Comparison of ENCODE assay signal across 18 mouse cellular contexts in the genomic region with DNA sequence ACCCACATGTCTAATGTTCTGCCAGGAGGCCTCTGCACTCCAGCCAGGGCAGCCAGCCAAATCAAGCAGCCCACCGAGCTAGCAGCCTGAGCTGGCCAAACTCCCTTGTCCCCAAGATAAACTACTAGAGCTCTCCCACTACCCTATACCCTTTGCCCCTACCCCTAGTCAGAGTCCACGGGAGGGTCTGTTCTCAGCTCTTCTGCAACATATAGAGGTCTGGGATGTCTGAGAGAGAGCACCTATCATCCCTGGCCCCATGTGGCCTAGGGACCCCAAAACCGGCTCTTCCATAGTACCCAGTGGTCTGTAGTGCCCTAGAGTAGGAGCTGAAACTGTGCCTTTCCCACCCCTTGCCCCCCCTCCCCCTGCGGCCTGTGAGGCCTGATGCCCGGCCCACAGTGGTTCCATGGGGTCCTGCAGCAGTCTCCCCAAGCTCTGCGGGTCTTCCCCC.
DNase-seq lines count a peak whose midpoint lies in the region; ATAC-seq lines count a peak whose summit lies in the region.
"Had no signal": no experiment of that assay in that cellular context is flagged by ENCODE, and none has a peak within 500 bp of the region (broad histone marks: within the 10 kb centered on the region; RNA-seq: fewer than 3 reads in every experiment).

No protein-coding gene starts in this region.

- no peaks in the 10 kb centered on the region for H3K36me3 ChIP-seq in forebrain, embryonic 13.5 days (ENCODE audit: poor library complexity, severe bottlenecking)
- H3K36me3 ChIP-seq in forebrain, embryonic 10.5 days (replicated peaks) = no peaks in the 10 kb centered on the region
- no peaks in the 10 kb centered on the region for H3K36me3 ChIP-seq in midbrain, embryonic 13.5 days
- H3K36me3 ChIP-seq in midbrain, embryonic 15.5 days (replicated peaks) = no peaks in the 10 kb centered on the region
- H3K36me3 ChIP-seq in hindbrain, embryonic 14.5 days (replicated peaks; ENCODE audit: control insufficient read depth, insufficient read depth) = no peaks in the 10 kb centered on the region
- no peaks in the 10 kb centered on the region for H3K36me3 ChIP-seq in heart, embryonic 10.5 days
- H3K36me3 ChIP-seq: embryonic facial prominence, embryonic 13.5 days; liver, embryonic 15.5 days had no signal

- peak; percentile 48; the same call in 1 of the 2 replicates for ATAC-seq in forebrain, embryonic 13.5 days
- ATAC-seq in midbrain, embryonic 13.5 days = peak; percentile 58
- no peak for ATAC-seq in midbrain, embryonic 15.5 days (replicated peaks)
- ATAC-seq in hindbrain, embryonic 14.5 days (ENCODE audit: low FRiP score) = peak; percentile 31; the same call in 1 of the 2 replicates
- ATAC-seq: intestine, postnatal 0 days; Patski had no signal

- H3K4me1 ChIP-seq in forebrain, embryonic 13.5 days = no peaks in the 10 kb centered on the region
- H3K4me1 ChIP-seq in forebrain, embryonic 10.5 days = no peaks in the 10 kb centered on the region
- no peaks in the 10 kb centered on the region for H3K4me1 ChIP-seq in midbrain, embryonic 13.5 days (replicated peaks)
- no peaks in the 10 kb centered on the region for H3K4me1 ChIP-seq in midbrain, embryonic 15.5 days
- no peaks in the 10 kb centered on the region for H3K4me1 ChIP-seq in hindbrain, embryonic 14.5 days (replicated peaks; ENCODE audit: control insufficient read depth, insufficient read depth, low read length)
- no peaks in the 10 kb centered on the region for H3K4me1 ChIP-seq in heart, embryonic 10.5 days
- H3K4me1 ChIP-seq: embryonic facial prominence, embryonic 13.5 days; liver, embryonic 15.5 days; megakaryocyte, embryonic 14.5 days had no signal

- H3K27ac ChIP-seq in forebrain, embryonic 13.5 days = no peak overlapping the region
- no peak overlapping the region for H3K27ac ChIP-seq in forebrain, embryonic 10.5 days
- no peak overlapping the region for H3K27ac ChIP-seq in midbrain, embryonic 13.5 days
- H3K27ac ChIP-seq in midbrain, embryonic 15.5 days = no peak overlapping the region
- no peak overlapping the region for H3K27ac ChIP-seq in hindbrain, embryonic 14.5 days
- H3K27ac ChIP-seq in heart, embryonic 10.5 days = no peak overlapping the region
- H3K27ac ChIP-seq: embryonic facial prominence, embryonic 13.5 days; layer of hippocampus, adult 2 months; liver, embryonic 15.5 days had no signal

- DNase-seq in forebrain, embryonic 10.5 days (ENCODE audit: extremely low spot score, low spot score) = no peak
- peak; percentile 35 for DNase-seq in hindbrain, embryonic 14.5 days (ENCODE audit: low spot score)
- no peak for DNase-seq in heart, embryonic 10.5 days (ENCODE audit: low spot score)
- DNase-seq in MN1 (ENCODE audit: low spot score) = no peak
- DNase-seq: adrenal gland, postnatal 36 days; cerebellum, postnatal 36 days; heart, adult 11 months; lung, postnatal 10 days; thymus, adult 18-20 months had no signal

- no peaks in the 10 kb centered on the region for H3K9me3 ChIP-seq in forebrain, embryonic 13.5 days (replicated peaks)
- H3K9me3 ChIP-seq in forebrain, embryonic 10.5 days = no peaks in the 10 kb centered on the region
- no peaks in the 10 kb centered on the region for H3K9me3 ChIP-seq in midbrain, embryonic 13.5 days
- H3K9me3 ChIP-seq in midbrain, embryonic 15.5 days = no peaks in the 10 kb centered on the region
- no peaks in the 10 kb centered on the region for H3K9me3 ChIP-seq in hindbrain, embryonic 14.5 days (ENCODE audit: control insufficient read depth, low read length)
- no peaks in the 10 kb centered on the region for H3K9me3 ChIP-seq in heart, embryonic 10.5 days
- H3K9me3 ChIP-seq: embryonic facial prominence, embryonic 13.5 days; liver, embryonic 15.5 days had no signal

- no peak overlapping the region for H3K4me3 ChIP-seq in forebrain, embryonic 13.5 days
- H3K4me3 ChIP-seq in forebrain, embryonic 10.5 days = no peak overlapping the region
- no peak overlapping the region for H3K4me3 ChIP-seq in midbrain, embryonic 13.5 days (replicated peaks)
- H3K4me3 ChIP-seq in midbrain, embryonic 15.5 days = no peak overlapping the region
- no peak overlapping the region for H3K4me3 ChIP-seq in hindbrain, embryonic 14.5 days (replicated peaks; ENCODE audit: low read length)
- H3K4me3 ChIP-seq in heart, embryonic 10.5 days = no peak overlapping the region
- H3K4me3 ChIP-seq: embryonic facial prominence, embryonic 13.5 days; layer of hippocampus, adult 2 months; liver, embryonic 15.5 days; megakaryocyte, embryonic 14.5 days had no signal

- 77% methylated on average over 6 of the region's 6 CpGs for WGBS in forebrain, embryonic 13.5 days
- 90% methylated on average over 6 of the region's 6 CpGs for WGBS in forebrain, embryonic 10.5 days
- 82% methylated on average over 6 of the region's 6 CpGs for WGBS in midbrain, embryonic 13.5 days
- WGBS in midbrain, embryonic 15.5 days = 86% methylated on average over 6 of the region's 6 CpGs
- 77% methylated on average over 6 of the region's 6 CpGs for WGBS in hindbrain, embryonic 14.5 days
- WGBS in heart, embryonic 10.5 days = 77% methylated on average over 6 of the region's 6 CpGs

- H3K27me3 ChIP-seq in forebrain, embryonic 13.5 days = no peaks in the 10 kb centered on the region
- no peaks in the 10 kb centered on the region for H3K27me3 ChIP-seq in forebrain, embryonic 10.5 days (ENCODE audit: poor library complexity, severe bottlenecking)
- no peaks in the 10 kb centered on the region for H3K27me3 ChIP-seq in midbrain, embryonic 13.5 days
- H3K27me3 ChIP-seq in midbrain, embryonic 15.5 days (replicated peaks) = no peaks in the 10 kb centered on the region
- H3K27me3 ChIP-seq in hindbrain, embryonic 14.5 days (ENCODE audit: control insufficient read depth, insufficient read depth, low read length) = no peaks in the 10 kb centered on the region
- no peaks in the 10 kb centered on the region for H3K27me3 ChIP-seq in heart, embryonic 10.5 days (ENCODE audit: insufficient read depth, poor library complexity, severe bottlenecking)
- H3K27me3 ChIP-seq: embryonic facial prominence, embryonic 13.5 days; liver, embryonic 15.5 days; megakaryocyte, embryonic 14.5 days; Patski had no signal

- H3K4me2 ChIP-seq in forebrain, embryonic 13.5 days = no peak overlapping the region
- no peak overlapping the region for H3K4me2 ChIP-seq in midbrain, embryonic 13.5 days (replicated peaks)
- no peak overlapping the region for H3K4me2 ChIP-seq in midbrain, embryonic 15.5 days
- no peak overlapping the region for H3K4me2 ChIP-seq in hindbrain, embryonic 14.5 days (replicated peaks)
- H3K4me2 ChIP-seq: embryonic facial prominence, embryonic 13.5 days; liver, embryonic 15.5 days had no signal

- H3K9ac ChIP-seq in forebrain, embryonic 13.5 days = no peak overlapping the region
- H3K9ac ChIP-seq in midbrain, embryonic 13.5 days (replicated peaks) = no peak overlapping the region
- no peak overlapping the region for H3K9ac ChIP-seq in midbrain, embryonic 15.5 days
- no peak overlapping the region for H3K9ac ChIP-seq in hindbrain, embryonic 14.5 days
- H3K9ac ChIP-seq: embryonic facial prominence, embryonic 13.5 days; liver, embryonic 15.5 days had no signal
